13 mouse cellular contexts compared by ENCODE assay signal in the genomic region with DNA sequence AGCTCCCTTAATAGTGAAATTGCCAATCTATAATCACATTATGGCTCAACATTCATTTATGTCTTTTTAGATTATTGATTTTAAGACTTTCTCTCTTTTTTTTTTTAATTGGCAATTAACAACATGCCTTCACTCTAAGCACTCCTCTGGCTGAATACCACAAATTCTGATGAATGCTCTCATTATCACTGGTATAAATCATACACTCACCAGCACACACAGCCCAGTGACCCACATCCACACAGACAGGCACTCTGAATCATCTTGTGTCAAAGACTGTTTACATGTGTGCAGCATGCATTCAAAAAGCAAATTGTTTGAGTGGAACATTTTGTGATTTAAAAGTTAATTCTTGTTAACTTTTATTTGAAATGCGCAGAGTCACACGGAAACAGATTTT.
A peak's percentile ranks its signal among the peaks of the same experiment; 100 is the strongest.
DNase-seq lines count a peak whose midpoint lies in the region; TF ChIP-seq lines count a peak whose summit lies in the region.
"Had no signal": no experiment of that assay in that cellular context is flagged by ENCODE, and none has a peak within 500 bp of the region (broad histone marks: within the 10 kb centered on the region; RNA-seq: fewer than 3 reads in every experiment).

No protein-coding gene starts in this region.

- no peak for TF ChIP-seq CTCF in brain, embryonic 14.5 days (IDR thresholded peaks at IDR 0.05; ENCODE audit: borderline replicate concordance, extremely low read depth, insufficient read depth, insufficient read length)

- peak; percentile 66 for DNase-seq in Muller cell, postnatal 12 days (ENCODE audit: inconsistent ontology term)
- DNase-seq in brain, embryonic 14.5 days (ENCODE audit: low read depth) = peak; percentile 11
- peak; percentile 64 for DNase-seq in retina, postnatal 1 day
- no peak for DNase-seq in kidney, adult 18-20 months
- no peak for DNase-seq in thymus, postnatal 10 days (ENCODE audit: low spot score in 2 of 2)
- DNase-seq: adrenal gland, adult 8-10 months; adrenal gland, postnatal 14 days; adrenal gland, postnatal 36 days; cerebellum, adult 11 months; cerebellum, adult 18-20 months; cerebellum, adult 8-10 months; cerebellum, adult 9-11 months; cerebellum, postnatal 14 days had no signal

- TF ChIP-seq POLR2A in brain, embryonic 14.5 days (IDR thresholded peaks at IDR 0.05; ENCODE audit: borderline replicate concordance, extremely low read depth, insufficient read depth, insufficient read length, poor library complexity, severe bottlenecking) = no peak

Comparison
In these comparisons a context has a peak if more than half of its experiments do, and no peak if none do; other contexts are left out.
1. DNase-seq: peak in Muller cell, postnatal 12 days (single experiment), brain, embryonic 14.5 days (single experiment) and retina, postnatal 1 day (single experiment); none in kidney, adult 18-20 months (single experiment) and thymus, postnatal 10 days (0 of 2).